Mouse (Mus musculus): ENCODE data around the gene Wdr54.

The Wdr54 gene

DNA sequence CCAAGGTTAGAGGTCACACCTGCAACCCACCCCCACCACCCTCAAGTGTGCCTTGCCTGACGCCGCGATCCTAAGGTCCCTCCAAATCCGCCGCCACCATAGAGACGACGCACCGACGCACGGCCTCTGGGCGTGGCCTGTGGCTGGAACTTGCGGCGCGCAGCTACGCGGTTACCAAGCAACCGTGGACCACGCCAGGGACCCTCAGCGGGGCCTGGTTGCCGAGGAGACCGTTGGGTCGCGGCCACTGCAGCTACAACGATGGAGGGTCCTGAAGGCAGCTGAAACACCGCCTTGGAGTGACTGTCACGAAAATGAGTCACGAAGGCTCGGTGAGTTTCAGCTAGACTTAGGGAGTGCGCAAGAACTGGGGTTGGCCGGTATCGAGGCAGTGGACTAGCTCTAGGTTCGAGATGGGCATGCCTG, at the start of gene Wdr54, which contains the start of gene 1700003E16Rik:
Gene Wdr54 (minus strand): TSS at position 139 of the 426 bp plus-strand sequence.
Gene 1700003E16Rik (plus strand): TSS at position 146 of the 426 bp plus-strand sequence.
- DNase-seq = peak; percentile 76 to 77

DNA sequence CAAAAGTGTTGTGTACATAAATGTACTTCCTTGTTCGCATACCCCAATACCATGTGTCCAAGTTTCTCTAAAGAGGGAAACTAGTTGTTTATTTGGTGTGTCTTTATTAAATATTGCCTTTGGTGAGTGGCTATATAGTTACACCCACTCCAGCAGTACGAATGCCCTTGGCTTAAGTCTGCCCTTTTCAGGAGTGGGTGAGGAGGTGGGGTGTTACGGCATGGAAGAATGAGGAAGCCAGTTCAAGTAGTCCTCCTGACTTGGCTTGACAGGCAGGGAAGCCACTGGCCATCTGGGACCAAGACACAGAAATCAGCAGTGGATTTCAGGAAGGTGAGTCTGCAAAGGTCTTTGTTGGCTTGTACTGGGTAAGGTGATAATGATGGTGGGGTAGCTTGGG, 49.7 kb upstream of the Wdr54 start:
- no peak for DNase-seq

DNA sequence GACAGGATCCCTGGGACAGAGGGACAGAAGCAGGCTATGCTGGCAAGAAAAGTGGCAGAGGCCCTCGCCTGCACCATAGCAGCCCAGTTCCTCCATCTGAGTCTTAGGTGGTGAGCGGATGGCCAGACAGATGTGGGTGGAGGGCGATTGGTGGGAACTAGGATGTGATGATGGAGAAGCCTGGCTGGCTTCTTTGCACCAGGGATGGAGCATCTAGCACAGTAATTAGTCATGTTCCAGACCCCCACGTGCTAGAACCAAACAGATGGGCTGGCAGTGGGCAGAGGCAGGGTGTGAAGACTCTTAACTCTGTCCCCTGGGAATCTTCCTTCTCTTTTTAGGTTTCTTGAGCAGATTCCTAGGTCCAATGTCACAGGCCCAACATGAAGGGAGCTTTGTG, 47.1 kb upstream of the Wdr54 start:
- no peak for DNase-seq

DNA sequence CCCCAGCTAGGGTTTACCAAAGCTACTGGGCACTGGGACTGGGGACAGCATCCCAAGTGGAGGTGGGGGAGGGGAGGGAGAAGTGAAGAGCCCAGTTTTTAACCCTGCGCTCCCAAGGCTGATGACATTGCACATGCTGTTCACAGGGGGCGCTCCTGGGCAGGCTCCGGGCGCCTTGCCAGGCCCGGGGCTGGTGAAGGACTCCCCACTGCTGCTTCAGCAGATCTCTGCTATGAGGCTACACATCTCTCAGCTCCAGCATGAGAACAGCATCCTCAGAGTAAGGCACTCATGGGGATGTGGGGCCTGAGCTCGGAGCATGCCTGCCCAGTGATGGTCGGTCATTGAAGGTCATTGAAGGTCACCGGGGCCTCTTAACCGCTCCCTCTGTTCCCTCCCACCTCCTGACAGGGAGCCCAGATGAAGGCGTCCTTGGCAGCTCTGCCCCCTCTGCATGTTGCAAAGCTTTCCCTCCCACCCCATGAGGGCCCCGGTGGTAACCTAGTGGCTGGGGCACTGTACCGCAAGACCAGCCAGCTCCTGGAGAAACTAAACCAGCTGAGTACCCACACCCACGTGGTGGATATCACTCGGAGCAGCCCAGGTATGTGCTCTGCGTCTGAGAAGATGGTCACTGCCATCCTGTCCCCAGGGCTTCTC, 41.3 kb upstream of the Wdr54 start:
- peak; percentile 79 to 90 for DNase-seq

DNA sequence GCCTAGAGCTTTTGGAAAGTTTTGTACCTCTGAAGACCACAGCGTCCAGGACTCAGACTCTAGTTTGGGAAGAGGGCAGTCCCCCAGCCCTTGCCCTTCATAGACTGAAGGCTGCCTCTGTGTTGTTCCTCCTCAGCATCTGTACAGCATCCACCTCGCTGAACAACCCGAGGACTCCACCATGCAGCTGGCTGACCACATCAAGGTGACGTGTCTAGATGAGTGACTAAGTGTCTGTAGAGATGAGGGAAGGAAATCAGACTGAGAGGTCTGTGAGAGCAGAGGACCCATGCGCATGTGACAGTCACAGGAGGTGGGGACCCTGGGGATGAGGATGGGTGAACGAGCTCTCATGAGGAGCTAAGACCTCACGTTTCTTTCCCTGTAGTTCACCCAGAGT, 37.4 kb upstream of the Wdr54 start:
- DNase-seq = no peak

DNA sequence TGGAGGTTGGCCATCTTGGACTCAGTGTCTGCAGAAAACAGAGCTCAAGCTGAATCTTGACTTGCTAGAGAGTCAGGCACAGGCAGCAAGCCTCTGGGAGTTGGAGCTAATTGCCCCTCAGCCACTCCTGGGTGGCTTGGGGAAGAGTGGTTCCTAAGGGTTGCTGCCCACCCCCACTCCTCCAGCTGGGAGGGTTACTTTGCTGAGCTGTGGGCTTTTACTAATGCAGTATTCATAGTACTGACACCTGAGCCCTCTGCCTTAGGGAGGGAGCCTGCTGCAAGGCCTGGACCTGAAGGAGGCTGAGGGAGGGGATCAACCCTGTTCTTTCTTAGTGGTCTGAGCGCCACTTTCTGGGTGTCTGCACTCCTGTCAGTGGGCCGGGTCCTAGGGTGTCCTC, 30.7 kb upstream of the Wdr54 start:
- DNase-seq = no peak

DNA sequence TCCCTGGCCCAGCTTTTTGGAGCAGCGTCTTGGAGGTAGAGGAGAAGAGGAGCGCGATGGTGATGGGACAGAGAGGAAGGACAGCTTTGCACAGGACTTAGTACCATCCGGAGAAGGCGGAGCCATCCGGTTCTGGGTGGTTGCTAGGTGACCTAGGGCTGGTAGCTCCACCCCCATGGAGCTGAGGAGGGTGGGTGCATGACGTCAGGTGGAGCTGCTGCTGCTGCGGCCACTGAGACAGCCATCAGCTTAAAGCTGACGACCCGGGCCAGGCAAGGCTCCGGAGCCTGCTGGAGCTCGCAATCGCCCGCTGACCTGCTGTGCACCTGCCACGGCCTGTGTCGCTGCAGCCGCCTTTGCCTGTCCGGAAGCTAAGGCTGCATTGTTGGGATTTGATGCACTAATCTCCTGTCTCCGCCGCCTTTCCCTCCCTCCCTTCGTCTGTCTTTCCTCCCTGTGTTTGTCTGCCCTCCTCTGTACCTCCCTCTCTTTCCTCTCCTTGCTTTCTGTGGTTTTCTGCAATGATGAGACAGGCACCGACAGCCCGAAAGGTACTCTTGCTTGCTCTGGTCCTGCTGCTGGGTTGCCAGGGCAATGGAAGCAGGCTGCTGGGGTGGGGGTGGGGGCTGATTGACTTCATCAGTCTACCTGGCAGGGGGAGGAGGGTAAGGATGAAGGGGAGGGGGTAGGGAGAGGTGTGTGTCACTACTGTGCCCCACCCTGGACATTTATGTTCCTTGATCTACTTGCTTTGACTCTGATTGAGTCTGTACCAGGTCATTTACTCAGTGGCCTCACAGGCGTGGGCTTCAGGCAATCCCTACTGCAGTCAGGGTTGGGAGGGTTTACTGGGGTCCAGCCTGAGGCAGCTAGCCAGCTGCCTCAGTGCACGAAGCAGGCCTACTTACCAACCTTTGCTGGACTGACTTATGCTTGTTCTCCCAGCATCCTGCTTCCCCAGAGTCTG, 30.0 kb upstream of the Wdr54 start:
- DNase-seq = peak; percentile 91 to 98

DNA sequence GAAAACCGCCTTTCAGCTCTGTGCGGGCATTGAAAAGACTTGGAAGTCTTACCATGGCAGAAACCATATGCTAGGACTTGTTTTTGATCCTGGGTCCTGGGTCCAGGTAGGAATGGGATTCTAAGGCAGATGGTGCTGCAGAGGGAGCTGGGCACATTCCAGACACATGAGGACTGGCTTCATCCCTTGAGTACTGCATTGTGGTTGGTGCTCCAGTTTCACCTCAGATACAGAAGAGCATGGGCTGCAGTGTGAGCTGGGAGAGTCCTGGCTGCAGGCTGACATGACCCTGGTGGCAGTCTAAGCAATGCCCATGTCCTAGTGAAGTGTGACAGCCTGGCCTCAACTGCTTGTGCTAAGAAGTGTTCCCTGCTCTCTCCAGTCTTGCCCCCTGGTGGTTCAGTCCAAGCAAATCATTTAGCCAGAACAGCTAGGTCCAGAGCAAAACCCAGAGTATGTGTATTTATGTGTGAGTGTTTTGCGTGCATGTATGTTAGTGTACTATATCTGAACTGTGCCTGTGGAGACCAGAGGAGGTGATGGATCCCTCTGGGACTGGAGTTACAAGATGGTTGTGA, 28.8 kb upstream of the Wdr54 start:
- DNase-seq = peak; percentile 42 to 50

DNA sequence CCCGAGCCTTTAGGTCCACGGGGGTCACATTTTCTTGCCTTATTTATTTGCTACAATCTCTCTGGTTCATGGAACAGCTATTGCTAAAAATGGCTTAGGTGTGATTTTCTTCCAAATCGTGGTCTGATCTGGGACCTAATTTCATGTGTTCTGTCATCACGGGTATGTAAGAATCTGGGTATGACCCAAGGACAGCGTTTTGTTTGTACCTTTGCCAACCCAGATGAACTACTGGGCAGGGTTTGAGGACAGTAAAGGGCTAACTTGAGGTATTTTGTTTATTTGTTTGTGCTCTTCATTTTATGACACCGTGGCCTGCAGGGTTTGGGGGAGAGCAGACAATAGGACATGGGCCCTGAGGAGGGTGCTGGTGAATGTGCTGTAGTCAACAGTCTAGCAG, 24.4 kb upstream of the Wdr54 start:
- DNase-seq = no peak

DNA sequence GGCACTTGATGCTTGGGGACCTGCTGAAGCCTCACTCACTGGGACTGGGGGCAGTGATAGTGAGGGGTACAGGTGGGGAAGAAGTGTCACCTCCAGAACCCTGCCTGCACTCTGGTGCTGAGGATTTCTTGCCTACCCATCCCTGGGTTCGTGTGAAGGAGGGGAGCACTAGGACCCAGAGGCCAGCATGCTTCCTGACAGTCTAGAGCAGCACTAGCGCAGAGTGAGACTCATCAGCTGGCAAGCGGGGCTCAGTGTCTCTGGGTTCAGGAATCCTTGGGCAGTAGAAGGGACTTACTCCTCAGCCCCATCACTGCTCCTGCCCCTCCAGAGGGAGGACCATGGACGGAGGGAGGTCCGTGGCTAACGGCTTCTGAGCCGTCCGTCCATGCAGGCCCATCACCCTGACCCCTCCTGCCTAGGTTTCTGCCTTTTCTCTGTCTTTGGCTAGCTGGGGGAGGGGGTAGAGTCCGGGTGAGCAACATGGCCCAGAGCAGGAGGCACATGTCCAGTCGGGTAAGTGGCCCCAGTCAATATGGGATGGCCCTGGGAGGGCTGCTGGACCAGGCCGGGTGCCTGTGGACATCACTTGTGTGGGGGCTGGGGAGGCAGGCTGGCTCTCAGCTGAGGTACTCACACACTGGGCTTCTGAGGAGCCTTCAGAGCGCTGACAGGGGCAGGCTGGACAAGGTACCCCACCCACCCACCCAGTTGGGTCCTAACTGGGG, 23.4 kb upstream of the Wdr54 start:
- DNase-seq = peak; percentile 86 to 91

DNA sequence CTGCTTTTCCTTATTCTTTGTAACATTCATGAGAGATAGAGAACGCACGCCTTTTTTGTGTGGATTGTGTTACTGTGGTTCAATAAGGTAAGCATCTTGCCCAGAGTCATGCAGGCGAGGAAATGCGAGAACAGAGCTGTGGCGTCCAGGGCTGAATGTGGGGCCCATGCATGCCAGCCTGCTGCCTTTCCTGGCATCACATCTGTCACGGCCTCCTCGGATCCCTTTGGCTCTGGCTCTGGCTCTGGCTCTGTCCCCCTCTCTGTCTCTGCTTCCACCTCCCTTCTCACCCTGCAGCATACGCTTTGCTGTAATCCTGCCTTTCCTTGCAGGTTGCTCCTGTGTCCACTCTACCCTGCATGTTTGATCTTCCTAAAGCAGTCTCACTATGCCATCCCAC, 19.8 kb upstream of the Wdr54 start:
- no peak for DNase-seq

DNA sequence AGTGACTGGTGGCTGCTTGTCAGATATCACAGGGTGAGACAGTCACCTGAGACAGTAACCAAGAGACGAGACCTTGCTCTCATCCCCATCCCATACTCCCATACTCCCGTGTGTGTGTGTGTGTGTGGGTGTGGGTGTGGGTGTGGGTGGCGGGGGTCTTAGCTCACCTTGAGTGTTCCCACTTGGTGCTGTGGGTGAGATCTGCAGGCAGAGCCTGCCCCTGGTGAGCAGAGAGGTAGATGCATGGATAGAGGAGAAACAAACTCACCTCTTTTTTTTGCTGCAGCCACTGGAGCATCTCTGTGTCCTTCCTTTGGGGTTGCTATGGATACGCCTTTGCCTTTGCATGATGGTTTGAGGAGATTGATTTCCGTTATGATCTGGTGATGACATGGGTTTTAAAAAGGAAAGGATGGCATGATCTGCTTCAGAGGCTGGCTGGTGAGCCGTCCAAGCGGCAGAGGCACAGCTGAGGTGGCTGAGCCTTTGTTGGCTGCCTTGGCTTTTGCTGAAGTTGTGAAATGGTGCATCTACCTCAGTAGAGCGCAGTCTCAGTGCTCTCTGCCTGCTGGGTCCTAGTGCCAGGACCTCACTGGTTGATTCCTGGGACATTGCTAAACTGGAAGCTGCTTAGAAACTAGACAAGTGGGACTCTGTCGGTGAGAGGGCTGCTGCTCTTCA, 16.2 kb upstream of the Wdr54 start:
- peak; percentile 76 to 80 for DNase-seq

DNA sequence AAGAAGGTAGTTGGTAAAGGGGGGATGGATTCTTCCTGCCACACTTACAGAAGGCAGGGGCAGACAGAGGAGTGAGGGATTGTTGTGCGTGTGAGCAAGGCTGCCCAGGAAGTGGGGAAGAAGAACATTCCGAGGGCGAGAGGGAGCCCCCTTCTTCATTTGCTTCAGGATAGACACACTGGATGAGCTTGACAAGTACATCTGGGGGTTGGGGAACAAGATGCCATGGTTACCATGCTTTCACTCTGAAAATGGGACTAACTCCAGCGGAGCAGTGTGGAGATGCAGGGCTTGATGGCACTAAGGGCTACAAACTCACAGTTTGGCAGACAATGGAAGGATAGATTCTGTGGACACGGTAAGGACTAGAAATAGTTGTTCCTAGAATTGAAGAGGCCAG, 14.9 kb upstream of the Wdr54 start:
- no peak for DNase-seq

DNA sequence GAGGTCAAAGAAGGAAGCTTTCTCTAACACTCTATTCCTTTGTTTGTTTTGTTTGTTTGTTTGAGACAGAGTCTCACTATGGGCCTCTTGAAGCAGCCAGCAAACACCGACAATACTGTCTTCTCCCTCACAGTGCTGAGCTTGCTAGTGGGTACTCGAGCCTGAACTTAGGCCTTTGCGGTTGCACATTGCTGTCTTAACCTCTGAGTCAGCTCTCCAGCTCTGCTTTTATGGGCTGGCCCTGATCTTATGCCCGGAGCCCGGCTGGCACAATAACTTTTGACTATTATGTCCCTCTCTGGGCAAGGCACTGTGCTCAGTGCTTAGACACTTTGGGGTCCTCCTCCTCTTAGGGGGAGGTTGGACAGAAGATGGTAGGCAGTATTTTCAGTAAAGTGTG, 13.7 kb upstream of the Wdr54 start:
- DNase-seq = no peak

DNA sequence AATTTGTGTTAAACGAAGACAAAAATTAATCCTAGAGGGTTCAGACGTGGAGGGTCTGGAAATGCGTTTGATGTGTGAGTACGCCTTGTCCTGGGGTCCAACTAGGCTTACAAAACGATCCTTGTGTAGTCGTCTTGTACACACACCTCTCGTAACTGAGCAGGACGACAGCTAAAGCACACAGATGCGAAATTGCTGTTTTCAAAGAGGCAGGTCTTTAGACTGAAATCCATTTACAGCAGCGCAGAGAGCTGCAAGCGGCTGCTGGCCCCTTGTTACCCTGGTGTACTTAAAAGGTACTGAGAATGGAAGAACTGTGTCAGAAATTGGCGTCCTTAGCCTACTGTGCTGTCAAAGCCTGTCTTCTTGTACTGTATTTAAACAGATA, 10.0 kb upstream of the Wdr54 start:
- no peak for DNase-seq

DNA sequence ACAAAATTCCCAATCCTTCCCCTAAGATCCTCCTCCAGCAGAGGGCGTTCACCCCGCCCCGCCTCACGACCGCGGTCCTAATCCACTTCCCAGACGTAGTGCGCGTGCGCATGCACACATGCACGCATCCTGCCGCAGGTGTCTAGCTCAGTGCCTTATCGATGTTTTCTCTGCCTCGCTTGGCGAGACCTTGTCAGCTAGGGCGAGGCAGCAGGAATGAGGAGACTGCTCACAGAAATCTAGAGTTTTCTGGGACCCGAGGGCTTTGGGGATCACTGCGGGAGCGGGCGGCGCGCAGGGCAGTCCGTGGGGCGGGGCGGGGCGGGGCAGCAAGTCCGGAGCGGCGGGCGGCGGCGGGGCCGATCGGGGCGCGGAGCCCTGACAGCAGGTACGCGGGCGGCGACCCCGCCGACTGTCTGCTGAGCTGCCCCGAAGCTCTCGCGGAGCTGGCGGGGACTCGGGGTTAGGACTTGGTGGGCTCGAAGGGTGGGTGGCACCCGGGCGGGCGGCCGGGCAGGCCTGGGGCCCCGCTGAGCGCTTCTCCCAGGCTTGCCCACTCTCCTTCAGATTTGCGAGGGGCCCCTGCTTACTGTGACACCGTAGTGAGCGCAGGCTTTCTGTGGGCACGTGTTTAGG, 9.5 kb upstream of the Wdr54 start, which contains the start of gene Dctn1:
Gene Dctn1 (plus strand): TSS at position 314 of the 636 bp plus-strand sequence.
- peak; percentile 95 to 96 for DNase-seq

DNA sequence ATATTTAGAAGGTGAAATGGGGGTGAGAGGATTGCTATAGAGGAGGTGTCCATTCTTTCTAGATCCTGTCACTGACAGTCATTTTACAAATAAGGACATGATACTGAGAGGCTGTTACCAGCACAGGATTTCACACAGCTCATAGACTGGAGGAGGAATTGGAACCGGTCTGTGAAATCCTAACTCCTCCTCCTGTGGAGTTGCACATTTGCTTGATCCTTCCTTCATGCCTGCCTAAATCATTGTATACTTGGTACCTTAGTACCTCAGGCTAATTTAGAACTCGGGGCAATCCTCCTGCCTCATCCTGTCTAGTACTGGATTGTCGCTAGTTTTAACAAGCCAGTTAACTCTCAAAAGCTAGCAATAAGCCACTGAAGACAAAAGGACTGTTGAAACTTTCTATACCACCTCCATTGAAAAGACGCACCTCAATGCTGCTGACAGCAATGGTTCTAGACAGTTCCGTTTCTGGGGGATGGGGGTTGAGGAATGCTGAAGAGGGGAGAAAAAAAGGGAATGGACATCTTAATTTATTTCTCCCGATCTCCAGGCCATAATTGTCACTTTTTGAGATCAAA, 8.9 kb upstream of the Wdr54 start:
- DNase-seq = no peak

DNA sequence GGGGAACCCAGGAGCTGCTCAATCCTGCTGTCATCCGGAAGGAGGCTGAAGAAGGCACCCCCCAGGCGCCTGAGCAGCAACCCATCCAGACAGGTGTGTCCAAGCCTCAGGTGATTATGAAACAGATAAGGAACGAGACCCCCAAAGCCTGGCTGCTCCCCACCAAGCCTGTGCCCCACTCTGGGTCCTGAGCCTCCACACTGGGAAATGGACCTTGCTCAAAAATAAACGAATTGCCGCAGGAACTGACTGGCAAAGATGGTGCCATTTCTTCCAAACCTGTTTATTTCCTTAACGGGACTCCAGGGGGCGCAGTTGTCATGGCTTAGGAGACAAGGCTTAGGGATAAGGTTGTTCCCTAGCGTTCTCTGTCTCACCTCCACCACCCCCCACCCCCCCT, 6.5 kb upstream of the Wdr54 start:
- DNase-seq = peak; percentile 80 to 88

DNA sequence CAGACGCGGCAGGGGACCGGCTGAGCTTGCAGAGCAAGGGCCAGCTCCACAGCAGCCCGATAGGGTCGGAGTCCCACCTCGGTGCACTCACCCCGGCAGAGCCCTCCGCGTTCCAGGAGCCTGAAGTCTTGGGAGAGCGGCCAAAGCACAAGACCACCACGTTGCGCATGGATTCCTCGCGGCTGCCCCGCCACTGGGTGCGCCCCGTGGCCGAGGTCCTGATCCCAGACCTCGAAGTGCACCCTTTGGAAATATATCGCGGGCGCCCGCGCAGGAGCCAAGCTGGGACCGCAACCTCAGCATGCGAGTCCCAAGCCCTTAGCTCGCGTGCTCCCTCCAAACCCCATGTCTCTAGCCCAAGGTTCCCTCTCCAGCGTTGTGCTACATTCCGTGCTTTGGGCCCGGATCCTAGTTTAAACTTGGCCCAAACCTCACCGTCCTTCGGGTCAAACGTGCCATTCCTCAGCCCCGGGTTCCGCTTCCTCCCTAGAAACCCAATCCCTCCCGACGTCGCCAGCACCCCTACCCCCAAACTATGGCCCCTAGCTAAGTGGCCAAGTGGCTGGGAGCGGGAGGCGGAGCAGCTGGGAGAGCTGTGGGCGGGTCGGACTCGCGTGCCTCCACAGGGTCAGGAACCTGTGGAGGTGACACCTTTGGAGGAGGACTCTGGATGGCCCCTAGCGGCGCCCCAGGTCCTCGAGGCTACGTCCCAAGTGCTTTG, 5.9 kb upstream of the Wdr54 start:
- DNase-seq = peak; percentile 58 to 60

DNA sequence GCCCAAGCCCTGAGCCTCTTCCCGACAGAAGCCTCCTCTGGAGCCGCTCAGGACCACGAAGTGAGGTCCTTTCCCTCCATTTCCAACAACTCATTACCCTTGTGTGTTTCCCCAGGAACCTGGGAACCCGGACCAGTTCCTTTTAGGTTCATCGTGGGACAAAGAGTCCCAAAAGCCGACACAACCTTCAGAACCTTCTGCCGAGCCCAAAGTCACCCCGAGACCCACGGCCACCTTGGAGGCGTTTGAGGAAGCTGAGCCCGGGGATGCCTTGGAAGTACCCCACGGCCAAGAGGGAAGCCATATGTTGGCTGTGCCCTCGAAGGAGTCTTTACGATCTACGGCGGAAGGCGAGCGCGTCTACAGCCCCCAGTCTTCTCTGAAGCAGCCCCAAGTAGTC, 5.2 kb upstream of the Wdr54 start:
- DNase-seq = no peak

DNA sequence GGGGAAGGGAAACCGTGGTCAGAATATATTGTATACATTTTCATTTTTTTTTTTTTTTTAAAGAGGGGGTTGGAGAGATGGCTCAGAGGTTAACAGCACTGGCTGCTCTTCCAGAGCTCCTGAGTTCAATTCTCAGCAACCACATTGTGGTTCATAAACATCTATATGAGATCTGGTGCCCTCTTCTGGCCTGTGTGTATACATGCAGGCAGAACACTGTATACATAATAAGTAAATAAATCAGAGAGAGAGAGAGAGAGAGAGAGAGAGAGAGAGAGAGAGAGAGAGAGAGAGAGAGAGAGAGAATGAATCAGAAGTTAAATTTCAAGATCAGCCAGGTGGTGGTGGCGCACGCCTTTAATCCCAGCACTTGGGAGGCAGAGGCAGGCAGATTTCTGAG, 3.3 kb upstream of the Wdr54 start:
- DNase-seq = peak; percentile 44 to 48

All from cerebellum, adult 18-20 months (tissue).